Mouse (Mus musculus): ENCODE measurements at regions not wholly inside any gene's neighbourhood (a gene's known extent, or its start where the extent isn't known, plus 50 kb on each side); places are given as distances from the start of the nearest gene placed in this dataset.

GRCm38 (mm10) chr3:64898610-64899009, 54.0 kb upstream of the Vmn2r7 start:
- TF ChIP-seq POLR2A (IDR thresholded peaks at IDR 0.05; ENCODE audit: extremely low read depth, insufficient read depth, low read length) (no peak), CTCF (IDR thresholded peaks at IDR 0.05; ENCODE audit: extremely low read depth, insufficient read depth, low read length) (no peak)

Data from cortical plate, adult 2 months (tissue).